Mouse (Mus musculus): ENCODE measurements around the gene Spin1.

- TF ChIP-seq CTCF (IDR thresholded peaks at IDR 0.05; ENCODE audit: insufficient read depth, low read depth, low read length) (no peak), POLR2A (IDR thresholded peaks at IDR 0.05; ENCODE audit: insufficient read depth, low read depth, low read length) (no peak)
Observed at GRCm38 (mm10) chr13:51072917-51073843, 27.5 kb upstream of the Spin1 start.
